Mouse (Mus musculus) ZHBTc4 (cell line): ENCODE data around the gene Gm5414.

Experiments
- DNase-seq: peaks from one replicate; pipeline ENCODE4 v3.0.0-alpha.2; 2011; ENCODE audit warnings: low read depth, low spot score

Gm5414 gene

GRCm38 (mm10) chr15:101627884-101628283 lies at the start of gene Gm5414:
Gene Gm5414 (minus strand): TSS chr15:101628188.
- no peak for DNase-seq

GRCm38 (mm10) chr15:101675978-101676377 lies 48.0 kb upstream of the Gm5414 start:
- no peak for DNase-seq

GRCm38 (mm10) chr15:101652736-101653265 lies 24.8 kb upstream of the Gm5414 start:
- no peak for DNase-seq

DNA sequence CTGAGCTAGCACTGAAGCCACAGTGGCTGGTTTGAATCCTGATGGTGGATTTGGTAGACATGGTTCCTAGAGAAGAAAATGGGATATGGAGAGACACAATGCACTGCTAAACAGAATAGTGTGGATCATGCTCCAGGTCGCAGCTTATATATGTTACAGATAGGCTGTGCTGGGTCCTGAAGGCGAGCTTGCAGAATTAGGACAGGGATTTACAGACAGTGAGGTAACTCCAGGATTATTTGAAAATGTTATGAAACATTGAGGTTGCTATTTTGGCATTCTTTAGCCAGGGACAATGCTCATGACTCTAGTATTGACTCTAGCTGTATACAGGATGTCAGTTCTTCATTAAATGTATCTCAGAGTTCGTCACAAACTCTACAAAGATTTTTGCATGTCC lies 19.3 kb upstream of the Gm5414 start, which contains the start of gene Gm5478:
Gene Gm5478 (minus strand): TSS at position 101 of the 400 bp plus-strand sequence.
- DNase-seq, result no peak

GRCm38 (mm10) chr15:101599123-101599522 lies 28.9 kb downstream of the Gm5414 start:
- DNase-seq, result no peak

GRCm38 (mm10) chr15:101588216-101588615 lies 39.8 kb downstream of the Gm5414 start:
- peak; percentile 73 for DNase-seq

DNA sequence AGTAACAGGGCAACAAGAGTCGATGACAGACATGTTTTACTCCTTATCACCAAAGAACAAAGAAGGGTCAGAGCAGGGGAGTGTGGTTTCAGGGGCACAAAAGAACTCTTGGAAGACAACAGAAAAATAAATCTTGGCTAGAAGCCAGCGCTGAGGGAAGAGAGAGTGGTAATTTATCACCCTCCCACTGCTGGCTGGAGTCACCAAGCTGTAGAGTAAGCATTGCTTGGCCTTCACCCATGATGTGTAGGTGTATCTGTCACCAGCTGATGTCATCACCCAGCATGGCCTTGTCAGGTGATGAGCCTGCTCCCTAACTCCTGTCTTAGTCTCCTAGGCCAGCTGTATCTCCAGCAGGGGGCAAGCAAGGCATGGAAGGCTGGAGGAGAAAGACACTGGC lies 43.5 kb downstream of the Gm5414 start:
- no peak for DNase-seq

DNA sequence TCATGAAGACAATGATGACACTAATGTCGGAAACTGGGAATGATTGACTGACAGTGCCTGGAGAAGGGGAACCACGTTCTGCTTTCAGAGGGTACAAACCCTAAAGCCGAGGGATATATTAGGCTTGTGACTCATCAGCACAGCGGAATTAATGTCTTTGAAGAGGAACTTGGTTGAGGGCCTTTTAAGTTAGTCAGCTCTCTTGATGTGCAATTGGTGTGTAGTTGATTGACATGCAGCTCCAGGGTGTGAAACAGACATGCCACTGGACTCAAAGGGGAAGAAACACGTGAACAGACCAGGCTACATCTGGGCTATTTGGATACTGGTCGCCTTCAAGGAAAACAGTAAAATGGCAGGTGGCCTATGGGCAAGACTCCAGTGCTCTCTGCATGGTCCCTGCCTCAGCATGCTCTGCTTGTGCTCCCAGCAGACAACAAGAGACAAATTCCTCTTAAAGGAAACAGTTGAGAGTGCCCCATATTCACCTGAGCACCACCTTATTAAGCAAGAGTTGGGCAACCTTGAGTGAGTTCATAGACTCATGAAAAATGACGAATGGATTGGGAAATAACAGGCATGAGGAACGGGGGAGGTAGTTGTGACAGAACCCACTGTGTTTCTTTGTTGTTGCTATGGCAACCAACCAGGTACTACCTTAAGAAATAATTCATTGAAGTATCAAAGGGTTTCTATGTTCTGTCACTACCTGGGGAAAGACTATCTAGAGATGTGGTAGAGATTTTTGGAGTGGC lies 44.6 kb downstream of the Gm5414 start:
- no peak for DNase-seq

GRCm38 (mm10) chr15:101581701-101582100 lies 46.3 kb downstream of the Gm5414 start:
- DNase-seq, result no peak

DNA sequence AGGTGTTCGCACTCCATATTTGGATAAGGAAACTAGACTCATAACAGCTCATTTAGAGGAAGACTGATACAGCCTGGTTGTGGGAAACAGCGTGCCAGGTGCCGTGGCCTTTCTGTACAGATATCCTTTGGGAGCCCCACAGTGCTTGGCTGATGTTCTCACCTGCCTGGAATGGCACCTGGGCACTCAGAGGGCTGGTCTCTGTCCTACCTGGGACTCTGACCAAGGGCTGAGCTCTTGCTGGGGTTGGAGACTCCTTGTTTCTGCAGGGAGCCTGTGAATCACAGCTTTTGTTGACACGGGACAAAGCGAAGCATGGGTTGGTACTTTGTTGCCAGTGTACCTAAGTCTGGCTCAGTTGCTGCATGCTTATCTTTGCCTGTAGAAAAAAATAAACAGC lies 52.5 kb downstream of the Gm5414 start:
- DNase-seq, result no peak
